Mouse (Mus musculus) bone marrow, adult 2 months (tissue): ENCODE results near the gene Reln.

ENCODE experiments used
- CTCF ChIP-seq: fragments of 200-500 bp; IDR thresholded peaks from 2 replicates; pipeline ENCODE4 v1.5.1; 2011; ENCODE audit warnings: low read length, control low read depth; ENCODE audit not compliant: control insufficient read depth, insufficient read depth
- POLR2A ChIP-seq: fragments of 200-500 bp; IDR thresholded peaks from 2 replicates; pipeline ENCODE4 v1.6.1; 2011; ENCODE audit warnings: low read depth, mild to moderate bottlenecking, control low read depth, low read length, borderline replicate concordance; ENCODE audit not compliant: control insufficient read depth

- no peak for TF ChIP-seq CTCF
- no peak for TF ChIP-seq POLR2A
Measured at GRCm38 (mm10) chr5:22106811-22107485, 237.6 kb downstream of the Reln start.
